Mouse (Mus musculus): ENCODE data around the gene Ptges3l.

GRCm38 (mm10) chr11:101454702-101455101 lies 29.6 kb upstream of the Ptges3l start:
- TF ChIP-seq CTCF (IDR thresholded peaks at IDR 0.05; ENCODE audit: insufficient read depth, low read length): no peak
- TF ChIP-seq POLR2A (IDR thresholded peaks at IDR 0.05; ENCODE audit: borderline replicate concordance, extremely low read depth, low read depth, low read length): no peak

All from lung, adult 2 months (tissue).